Mouse (Mus musculus) gastrocnemius, postnatal 36 days (tissue): Measurements from ENCODE around the gene Rere. TPM values are rescaled to one million over a fixed set of nuclear protein-coding genes. Genes with fewer than 3 reads are reported as not detected.

Source experiments
- DNase-seq, 2 experiments: peaks; one replicate each; pipeline ENCODE4 v3.0.0; 2022
- intact Hi-C: fragments of 180-260 bp; cut with DNase I; formaldehyde crosslinking; loops from one replicate; pipeline ENCODE4 v1.15.1; 2025
- total RNA-seq, 2 experiments: library from RNA; stranded (reverse); gene quantifications; 2 replicates each; pipeline ENCODE4 v1.2.3; 2021

The Rere gene
- total RNA-seq, 2 experiments from 2014 or later: 47.6 to 66.2 TPM

- intact Hi-C loops: no loop called here
These were observed 281.8 kb downstream of the Rere start for GRCm38 (mm10) chr4:150563281-150563680.

GRCm38 (mm10) chr4:150566193-150566592, 284.7 kb downstream of the Rere start:
- intact Hi-C loops: no loop called here
- no peak for DNase-seq

More at GRCm38 (mm10) chr4:150563281-150563680, 281.8 kb downstream of the Rere start:
- no peak for DNase-seq

GRCm38 (mm10) chr4:150568318-150569134, 287.1 kb downstream of the Rere start:
- intact Hi-C loops: no loop called here
- no peak for DNase-seq

GRCm38 (mm10) chr4:150569135-150569833, 287.8 kb downstream of the Rere start:
- intact Hi-C loops: no loop called here
- DNase-seq: peak; percentile 73 to 82

- intact Hi-C loops: no loop called here
- DNase-seq: peak in 1 of 2 experiments; percentile 35
These were observed 288.6 kb downstream of the Rere start for GRCm38 (mm10) chr4:150569834-150570571.

- DNase-seq: no peak
- intact Hi-C loops: no loop called here
These were observed 289.3 kb downstream of the Rere start for GRCm38 (mm10) chr4:150570793-150571192.

GRCm38 (mm10) chr4:150572104-150572691, 290.8 kb downstream of the Rere start:
- intact Hi-C loops: no loop called here
- DNase-seq: no peak

- DNase-seq: no peak
- intact Hi-C loops: no loop called here
These were observed 291.5 kb downstream of the Rere start for GRCm38 (mm10) chr4:150572938-150573337.

GRCm38 (mm10) chr4:150575363-150576092, 294.1 kb downstream of the Rere start:
- DNase-seq: no peak

GRCm38 (mm10) chr4:150576339-150576738, 294.9 kb downstream of the Rere start:
- no peak for DNase-seq
- intact Hi-C loops: no loop called here

More at GRCm38 (mm10) chr4:150575363-150576092, 294.1 kb downstream of the Rere start:
- intact Hi-C loops: no loop called here

GRCm38 (mm10) chr4:150578021-150578420, 296.6 kb downstream of the Rere start:
- intact Hi-C loops: no loop called here
- no peak for DNase-seq

GRCm38 (mm10) chr4:150581931-150582723, 300.7 kb downstream of the Rere start:
- intact Hi-C loops: no loop called here
- no peak for DNase-seq

GRCm38 (mm10) chr4:150582966-150583776, 301.7 kb downstream of the Rere start:
- peak; percentile 61 to 80 for DNase-seq
- intact Hi-C loops: no loop called here

GRCm38 (mm10) chr4:150583777-150584135, 302.3 kb downstream of the Rere start:
- no peak for DNase-seq
- intact Hi-C loops: no loop called here

- intact Hi-C loops: no loop called here
- DNase-seq: no peak
These were observed 304.4 kb downstream of the Rere start for GRCm38 (mm10) chr4:150585800-150586199.

- intact Hi-C loops: no loop called here
- DNase-seq: no peak
These were observed 304.8 kb downstream of the Rere start for GRCm38 (mm10) chr4:150586275-150586674.

- no peak for DNase-seq
- intact Hi-C loops: no loop called here
These were observed 306.3 kb downstream of the Rere start for GRCm38 (mm10) chr4:150587597-150588299.

GRCm38 (mm10) chr4:150588300-150588621, 306.8 kb downstream of the Rere start:
- no peak for DNase-seq
- intact Hi-C loops: no loop called here
